Mouse (Mus musculus): ENCODE measurements around the gene Fgfbp3.

Fgfbp3 gene

GRCm38 (mm10) chr19:36919466-36919865, at the start of gene Fgfbp3:
Gene Fgfbp3 (minus strand): TSS chr19:36919615.
- in situ Hi-C loops (cut with MboI, MseI): loop anchor here in 1 of 2 experiments (5.0 kb wide), 1 partner anchor 458 kb away; the partner anchor contains the start of gene Kif11

GRCm38 (mm10) chr19:36962544-36963260, 43.3 kb upstream of the Fgfbp3 start:
- in situ Hi-C loops (cut with MboI, MseI): loop anchor here in 1 of 2 experiments (5.0 kb wide), 1 partner anchor 275 kb away; no protein-coding TSS in a partner anchor

DNA sequence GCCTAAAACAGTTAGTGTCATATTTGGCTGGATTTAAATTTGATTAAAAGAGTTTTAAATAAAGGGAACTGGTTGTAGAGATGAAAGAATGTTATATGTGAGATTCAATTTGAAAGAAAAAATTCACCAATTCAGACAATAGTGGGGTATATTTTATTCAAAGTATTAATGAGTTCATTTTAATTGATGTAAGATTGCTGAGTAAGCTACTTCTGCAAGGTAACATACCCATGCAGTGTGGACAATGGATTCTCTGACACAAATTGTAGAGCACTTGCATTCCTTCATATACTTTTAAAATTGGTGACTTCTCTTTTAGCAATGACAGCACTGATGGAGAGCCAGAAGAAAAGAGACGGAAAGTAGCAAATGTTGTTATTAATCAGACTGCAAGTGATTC, 41.9 kb upstream of the Fgfbp3 start:
- in situ Hi-C loops (cut with MboI, MseI): loop anchor here in 1 of 2 experiments (5.0 kb wide), 1 partner anchor 276 kb away; no protein-coding TSS in a partner anchor

- in situ Hi-C loops (cut with MboI, MseI): no loop called here
These were observed 38.9 kb upstream of the Fgfbp3 start for GRCm38 (mm10) chr19:36958331-36958730.

DNA sequence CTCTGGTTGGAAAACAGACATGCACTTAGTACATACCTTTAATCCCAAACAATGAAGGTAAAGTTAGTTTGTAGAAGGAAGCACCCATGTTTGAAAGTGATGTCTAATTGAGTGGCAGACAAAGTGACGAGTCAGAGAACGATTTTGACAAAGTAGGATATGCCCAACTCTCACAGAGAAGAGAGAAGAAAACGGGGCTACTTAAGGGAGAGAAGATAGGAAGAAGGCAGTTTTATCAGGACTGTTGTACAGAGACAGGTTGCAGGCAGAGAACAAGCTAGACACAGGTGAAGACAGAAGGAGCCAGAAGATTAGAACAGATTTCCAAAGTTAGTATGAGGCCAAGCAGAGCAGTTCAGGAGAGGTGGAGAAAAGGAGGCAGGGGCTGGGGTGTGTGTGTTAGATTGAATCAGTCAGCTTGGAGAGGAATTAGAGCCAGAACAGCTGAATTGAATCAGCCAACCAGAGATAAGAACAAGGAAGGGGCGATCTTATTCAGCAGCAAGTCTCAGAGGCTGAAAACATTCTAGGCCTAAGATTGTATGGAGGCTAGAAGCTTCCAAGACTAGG, 34.3 kb upstream of the Fgfbp3 start:
- in situ Hi-C loops (cut with MboI, MseI): no loop called here

DNA sequence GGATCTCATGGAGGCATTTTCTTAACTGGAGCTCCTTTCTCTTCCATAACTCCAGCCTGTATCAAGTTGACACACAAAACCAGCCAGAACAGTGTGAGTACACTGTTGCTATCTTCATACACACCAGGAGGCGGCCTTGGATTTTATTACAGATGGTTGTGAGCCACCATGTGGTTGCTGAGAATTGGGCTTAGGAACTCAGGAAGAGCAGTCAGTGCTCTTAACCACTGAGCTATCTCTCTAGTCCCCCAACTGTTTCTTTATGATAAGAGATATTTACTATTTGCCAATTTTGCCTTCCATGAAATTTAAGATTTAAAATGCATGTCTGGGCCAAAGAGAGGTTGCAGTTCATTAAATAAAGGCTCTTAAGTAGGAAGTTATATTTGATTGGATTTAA, 20.6 kb upstream of the Fgfbp3 start:
- in situ Hi-C loops (cut with MboI, MseI): no loop called here

DNA sequence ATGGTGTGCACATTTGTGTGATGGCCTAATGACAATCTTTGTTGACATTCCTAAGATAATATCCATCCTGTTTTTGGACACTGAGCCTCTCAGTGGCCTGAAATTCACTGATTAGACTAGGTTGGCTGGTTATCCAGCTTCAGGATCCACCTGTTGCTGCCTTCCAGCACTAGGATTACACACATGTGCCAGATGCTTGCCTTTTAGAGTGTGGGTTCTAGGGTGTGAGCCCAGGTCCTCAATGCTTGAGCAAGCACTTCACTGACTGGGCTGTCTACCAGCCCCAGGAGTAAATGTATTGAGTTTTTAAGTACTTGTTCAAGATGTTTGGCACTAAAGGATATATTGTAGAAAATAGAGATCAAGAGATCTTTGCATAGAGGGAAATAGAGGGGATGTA, 18.6 kb upstream of the Fgfbp3 start:
- in situ Hi-C loops (cut with MboI, MseI): no loop called here

- in situ Hi-C loops (cut with MboI, MseI): no loop called here
These were observed 16.9 kb upstream of the Fgfbp3 start for GRCm38 (mm10) chr19:36936285-36936684.

- in situ Hi-C loops (cut with MboI, MseI): no loop called here
These were observed 13.2 kb upstream of the Fgfbp3 start for GRCm38 (mm10) chr19:36932613-36933012.

GRCm38 (mm10) chr19:36932097-36932496, 12.7 kb upstream of the Fgfbp3 start:
- in situ Hi-C loops (cut with MboI, MseI): no loop called here

DNA sequence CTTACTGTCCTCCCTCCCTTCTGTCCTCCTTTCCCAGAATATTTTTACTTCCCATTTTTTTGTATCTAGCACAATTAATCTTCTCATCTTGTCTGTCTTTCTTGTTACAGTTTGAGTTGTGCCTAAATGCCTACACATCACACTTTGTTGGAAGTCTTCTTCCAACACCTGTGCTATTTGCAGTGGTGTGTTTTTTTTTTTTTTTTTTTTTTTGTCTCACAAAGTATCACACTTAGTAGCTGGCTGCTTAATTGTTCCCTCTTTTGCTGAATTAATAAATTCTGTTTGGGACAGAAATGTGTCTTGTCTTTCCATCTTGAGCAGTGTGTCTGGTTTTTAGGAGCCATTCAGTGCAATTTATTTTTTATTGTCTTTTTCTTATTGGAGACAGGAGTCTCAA, 10.4 kb upstream of the Fgfbp3 start:
- in situ Hi-C loops (cut with MboI, MseI): no loop called here

DNA sequence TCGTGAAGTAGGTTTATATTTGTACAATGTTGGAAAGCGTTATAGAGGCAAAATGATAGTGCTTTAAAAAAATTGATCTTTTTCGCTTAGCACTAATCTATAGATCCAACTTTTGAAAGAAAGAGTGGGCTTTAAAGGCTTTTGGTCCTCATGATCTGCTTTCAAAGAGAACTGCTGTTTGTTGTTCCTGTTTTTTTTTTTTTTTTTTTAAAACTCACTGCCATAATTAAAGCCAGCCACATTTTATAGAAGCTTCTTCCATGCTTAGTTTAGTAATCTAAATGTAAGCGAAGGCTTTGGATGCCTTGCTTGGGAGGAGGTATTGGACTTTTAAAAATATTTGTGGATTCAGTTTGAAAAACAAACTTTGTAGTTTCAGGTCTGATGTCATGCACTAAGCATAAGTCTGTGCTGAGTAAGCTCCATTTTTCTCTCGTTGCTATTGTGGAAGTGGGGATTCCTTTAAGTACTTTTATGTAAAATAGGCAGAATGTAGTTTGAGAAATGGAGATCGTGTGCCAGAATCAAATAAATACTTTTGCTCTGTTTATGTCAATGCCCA, 8.5 kb upstream of the Fgfbp3 start:
- in situ Hi-C loops (cut with MboI, MseI): no loop called here

GRCm38 (mm10) chr19:36926553-36927236, 7.3 kb upstream of the Fgfbp3 start:
- in situ Hi-C loops (cut with MboI, MseI): no loop called here

- in situ Hi-C loops (cut with MboI, MseI): no loop called here
These were observed 6.5 kb upstream of the Fgfbp3 start, which contains the start of gene Btaf1 for GRCm38 (mm10) chr19:36925671-36926552. Gene Btaf1 (plus strand): TSS chr19:36926079.

DNA sequence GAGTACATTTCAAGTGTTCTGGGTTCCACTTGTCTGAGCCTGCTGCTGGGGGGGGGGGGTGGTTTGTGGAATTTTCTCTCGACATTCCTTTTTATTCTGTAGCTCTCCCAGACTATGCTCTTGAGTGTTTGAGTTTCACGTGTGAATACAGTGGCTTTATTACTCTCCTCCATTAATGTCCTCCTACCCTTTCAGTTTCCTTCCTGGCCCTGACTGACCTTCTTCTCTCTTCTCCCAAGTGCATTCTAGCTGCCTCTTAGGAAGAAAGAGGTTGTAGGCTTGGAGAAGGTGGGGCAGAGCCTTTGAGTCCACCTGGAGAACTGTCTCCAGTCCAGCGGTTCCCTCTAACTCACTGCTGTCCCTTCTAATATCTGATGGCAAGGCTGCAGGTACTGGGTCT, 3.5 kb upstream of the Fgfbp3 start:
- in situ Hi-C loops (cut with MboI, MseI): no loop called here

DNA sequence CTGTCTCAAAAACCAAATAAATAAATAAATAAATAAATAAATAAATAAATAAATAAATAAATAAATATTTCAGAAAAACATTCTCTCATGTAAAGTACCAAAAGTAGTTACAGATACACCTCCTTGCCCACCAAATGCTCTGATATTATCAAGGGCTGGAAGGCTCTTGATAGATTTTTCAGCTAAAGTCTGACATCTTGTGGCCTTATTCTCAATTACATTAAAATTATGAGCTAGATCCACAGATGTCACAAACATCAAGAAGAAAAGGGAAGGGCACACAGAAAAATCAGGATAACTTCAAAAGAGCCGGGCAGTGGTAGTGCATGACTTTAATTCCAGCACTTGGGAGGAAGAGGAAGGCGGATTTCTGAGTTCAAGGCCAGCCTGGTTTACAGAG, 2.6 kb upstream of the Fgfbp3 start:
- in situ Hi-C loops (cut with MboI, MseI): no loop called here

- in situ Hi-C loops (cut with MboI, MseI): loop anchor here in 1 of 2 experiments (5.0 kb wide), 1 partner anchor 459 kb away; the partner anchor contains the start of gene Kif11
These were observed 744 bp downstream of the Fgfbp3 start for GRCm38 (mm10) chr19:36918441-36919301.

DNA sequence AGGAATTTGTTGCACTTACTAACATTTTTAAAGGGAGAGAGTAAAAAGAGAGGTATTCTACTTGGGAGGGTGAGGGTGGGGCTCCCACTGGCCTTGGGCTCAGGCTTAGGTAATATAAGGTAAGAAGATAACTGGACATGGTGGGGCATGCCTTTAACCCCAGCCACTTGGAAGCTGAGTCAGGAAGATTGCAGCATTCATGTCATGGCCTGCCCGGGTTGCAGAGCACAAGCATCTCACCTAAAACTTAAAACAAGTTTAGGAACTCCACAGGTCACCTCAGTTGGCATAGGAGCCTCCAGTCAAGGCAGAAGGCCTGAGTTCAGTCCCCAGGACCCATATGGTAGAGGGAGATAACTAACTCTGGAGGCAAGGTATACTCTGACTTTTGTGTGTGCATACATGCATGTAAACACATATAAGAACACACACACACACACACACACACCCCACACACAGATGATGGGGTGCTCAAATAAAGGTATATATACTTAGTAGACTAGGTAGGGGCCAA, 2.5 kb downstream of the Fgfbp3 start:
- in situ Hi-C loops (cut with MboI, MseI): loop anchor here in 1 of 2 experiments (5.0 kb wide), 1 partner anchor 460 kb away; the partner anchor contains the start of gene Kif11

- in situ Hi-C loops (cut with MboI, MseI): loop anchor here in 1 of 2 experiments (5.0 kb wide), 1 partner anchor 461 kb away; the partner anchor contains the start of gene Kif11
These were observed 3.2 kb downstream of the Fgfbp3 start for GRCm38 (mm10) chr19:36916206-36916605.

- in situ Hi-C loops (cut with MboI, MseI): loop anchor here in 1 of 2 experiments (5.0 kb wide), 1 partner anchor 464 kb away; the partner anchor contains the start of gene Kif11
These were observed 6.4 kb downstream of the Fgfbp3 start for GRCm38 (mm10) chr19:36913064-36913463.
